Comparison of ENCODE assay signal across 18 mouse cellular contexts in genomic region chr13:101800021-101800596, GRCm38 (mm10). TPM values are rescaled to one million over a fixed set of nuclear protein-coding genes. Genes with fewer than 3 reads are reported as not detected.
DNase-seq lines count a peak whose midpoint lies in the region; ATAC-seq and TF ChIP-seq lines count a peak whose summit lies in the region.
"Had no signal": no experiment of that assay in that cellular context is flagged by ENCODE, and none has a peak within 500 bp of the region (broad histone marks: within the 10 kb centered on the region; RNA-seq: fewer than 3 reads in every experiment).

No protein-coding gene starts in this region.

- no peak overlapping the region for H3K4me3 ChIP-seq in heart, embryonic 11.5 days (ENCODE audit: low read depth, low read length)
- no peak overlapping the region for H3K4me3 ChIP-seq in hindbrain, postnatal 0 days (ENCODE audit: low read length)
- H3K4me3 ChIP-seq in hindbrain, embryonic 14.5 days (replicated peaks; ENCODE audit: low read length), result no peak overlapping the region
- no peak overlapping the region for H3K4me3 ChIP-seq in midbrain, embryonic 12.5 days
- no peak overlapping the region for H3K4me3 ChIP-seq in midbrain, embryonic 15.5 days
- H3K4me3 ChIP-seq: embryonic facial prominence, embryonic 12.5 days had no signal

- no peaks in the 10 kb centered on the region for H3K4me1 ChIP-seq in heart, embryonic 11.5 days (ENCODE audit: control insufficient read depth, insufficient read depth, low read length)
- 0 out of 2 replicates have a peak, but pooled peaks cover 5% of the 10 kb centered on the region for H3K4me1 ChIP-seq in hindbrain, postnatal 0 days (ENCODE audit: insufficient read depth, low read length)
- H3K4me1 ChIP-seq in hindbrain, embryonic 14.5 days (replicated peaks; ENCODE audit: control insufficient read depth, insufficient read depth, low read length), result 0 out of 2 replicates have a peak, but pooled peaks cover 4% of the 10 kb centered on the region
- H3K4me1 ChIP-seq in midbrain, embryonic 12.5 days, result peaks cover 5% of the 10 kb centered on the region; the same call in 1 of the 2 replicates
- peaks cover 9% of the 10 kb centered on the region for H3K4me1 ChIP-seq in midbrain, embryonic 15.5 days

- no peak for ATAC-seq in heart, embryonic 11.5 days (replicated peaks; ENCODE audit: insufficient number of reproducible peaks, low FRiP score, low TSS enrichment)
- ATAC-seq in hindbrain, postnatal 0 days, result no peak
- no peak for ATAC-seq in hindbrain, embryonic 14.5 days (ENCODE audit: low FRiP score)
- ATAC-seq in midbrain, embryonic 12.5 days (ENCODE audit: low FRiP score, low read depth), result no peak
- no peak for ATAC-seq in midbrain, embryonic 15.5 days (replicated peaks)
- ATAC-seq in erythroid progenitor cell, adult 5-6 weeks (replicated peaks; ENCODE audit: low FRiP score, poor library complexity, severe bottlenecking), result no peak
- ATAC-seq: CD4-positive, CD25-positive, alpha-beta regulatory T cell, adult 4 months had no signal

- no peak overlapping the region for H3K4me2 ChIP-seq in heart, embryonic 11.5 days
- no peak overlapping the region for H3K4me2 ChIP-seq in hindbrain, postnatal 0 days (ENCODE audit: low read depth, low read length)
- H3K4me2 ChIP-seq in hindbrain, embryonic 14.5 days (replicated peaks), result no peak overlapping the region
- no peak overlapping the region for H3K4me2 ChIP-seq in midbrain, embryonic 12.5 days (replicated peaks)
- H3K4me2 ChIP-seq in midbrain, embryonic 15.5 days, result no peak overlapping the region

- H3K36me3 ChIP-seq in heart, embryonic 11.5 days (ENCODE audit: control insufficient read depth, insufficient read depth, low read length), result no peaks in the 10 kb centered on the region
- H3K36me3 ChIP-seq in hindbrain, postnatal 0 days (ENCODE audit: insufficient read depth, low read length), result no peaks in the 10 kb centered on the region
- no peaks in the 10 kb centered on the region for H3K36me3 ChIP-seq in hindbrain, embryonic 14.5 days (replicated peaks; ENCODE audit: control insufficient read depth, insufficient read depth)
- H3K36me3 ChIP-seq in midbrain, embryonic 12.5 days, result no peaks in the 10 kb centered on the region
- no peaks in the 10 kb centered on the region for H3K36me3 ChIP-seq in midbrain, embryonic 15.5 days (replicated peaks)
- H3K36me3 ChIP-seq: embryonic facial prominence, embryonic 12.5 days; forebrain, embryonic 12.5 days; heart, embryonic 13.5 days had no signal

- TF ChIP-seq CTCF in hindbrain, postnatal 0 days (IDR thresholded peaks at IDR 0.05; ENCODE audit: low read depth), result no peak

- H3K27me3 ChIP-seq in heart, embryonic 11.5 days (ENCODE audit: control insufficient read depth, insufficient read depth, low read length), result no peaks in the 10 kb centered on the region
- H3K27me3 ChIP-seq in hindbrain, postnatal 0 days (ENCODE audit: insufficient read depth, low read length), result no peaks in the 10 kb centered on the region
- no peaks in the 10 kb centered on the region for H3K27me3 ChIP-seq in hindbrain, embryonic 14.5 days (ENCODE audit: control insufficient read depth, insufficient read depth, low read length)
- peaks cover 10% of the 10 kb centered on the region; the same call in 1 of the 2 replicates for H3K27me3 ChIP-seq in midbrain, embryonic 12.5 days
- H3K27me3 ChIP-seq in midbrain, embryonic 15.5 days (replicated peaks), result no peaks in the 10 kb centered on the region; the same call in 1 of the 2 replicates
- H3K27me3 ChIP-seq: embryonic facial prominence, embryonic 12.5 days had no signal

- H3K9me3 ChIP-seq in heart, embryonic 11.5 days (replicated peaks; ENCODE audit: control insufficient read depth, low read length), result no peaks in the 10 kb centered on the region
- no peaks in the 10 kb centered on the region for H3K9me3 ChIP-seq in hindbrain, postnatal 0 days (ENCODE audit: low read length)
- H3K9me3 ChIP-seq in hindbrain, embryonic 14.5 days (ENCODE audit: control insufficient read depth, low read length), result no peaks in the 10 kb centered on the region
- H3K9me3 ChIP-seq in midbrain, embryonic 12.5 days, result no peaks in the 10 kb centered on the region
- H3K9me3 ChIP-seq in midbrain, embryonic 15.5 days, result no peaks in the 10 kb centered on the region
- H3K9me3 ChIP-seq: embryonic facial prominence, embryonic 12.5 days; forebrain, embryonic 12.5 days; heart, embryonic 13.5 days had no signal

- 78% methylated on average over 13 of the region's 13 CpGs for WGBS in heart, embryonic 11.5 days (ENCODE audit: insufficient replicate concordance)
- 61% methylated on average over 13 of the region's 13 CpGs for WGBS in hindbrain, postnatal 0 days
- 72% methylated on average over 13 of the region's 13 CpGs for WGBS in hindbrain, embryonic 14.5 days
- 72% methylated on average over 13 of the region's 13 CpGs for WGBS in midbrain, embryonic 12.5 days
- WGBS in midbrain, embryonic 15.5 days, result 72% methylated on average over 13 of the region's 13 CpGs

- no peak overlapping the region for H3K9ac ChIP-seq in heart, embryonic 11.5 days (ENCODE audit: low read depth, low read length)
- no peak overlapping the region for H3K9ac ChIP-seq in hindbrain, postnatal 0 days (replicated peaks; ENCODE audit: low read length)
- H3K9ac ChIP-seq in hindbrain, embryonic 14.5 days, result no peak overlapping the region
- H3K9ac ChIP-seq in midbrain, embryonic 12.5 days (replicated peaks), result no peak overlapping the region
- H3K9ac ChIP-seq in midbrain, embryonic 15.5 days, result no peak overlapping the region

- H3K27ac ChIP-seq in heart, embryonic 11.5 days (ENCODE audit: low read depth, low read length), result no peak overlapping the region
- peak overlapping the region; percentile 85; the same call in 1 of the 2 replicates for H3K27ac ChIP-seq in hindbrain, postnatal 0 days
- no peak overlapping the region for H3K27ac ChIP-seq in hindbrain, embryonic 14.5 days
- peak overlapping the region; percentile 17; the same call in 1 of the 2 replicates for H3K27ac ChIP-seq in midbrain, embryonic 12.5 days (replicated peaks)
- H3K27ac ChIP-seq in midbrain, embryonic 15.5 days, result no peak overlapping the region
- H3K27ac ChIP-seq: embryonic facial prominence, embryonic 12.5 days; heart, embryonic 13.5 days had no signal

- peak; percentile 84 for DNase-seq in heart, adult 11 months
- DNase-seq in hindbrain, postnatal 0 days (ENCODE audit: low spot score), result no peak
- no peak for DNase-seq in hindbrain, embryonic 14.5 days (ENCODE audit: low spot score)
- DNase-seq: adrenal gland, postnatal 10 days; B cell, adult 2 months; cerebellum, adult 11-12 months; cerebellum, adult 9-10 months; cerebellum, postnatal 25 days; gastrocnemius, postnatal 10 days; heart, postnatal 36 days had no signal

RNA-seq across cellular contexts. Expression of gene Pik3r1, which starts 32.1 kb away (rescaled TPM):
- polyA plus RNA-seq in heart, embryonic 11.5 days (2014; fragmentation: Nextera tagmentation; extraction: Ambion mirVana), result 11.5 and 16.6 TPM in 2 replicates
- 95.6 and 111 TPM in 2 replicates for total RNA-seq in hindbrain, postnatal 0 days (2014; rRNA removed)
- 56.2 and 58.1 TPM in 2 replicates for polyA plus RNA-seq in hindbrain, postnatal 0 days (2015; fragmentation: Nextera tagmentation; extraction: Ambion mirVana)
- 86.7 and 94.5 TPM in 2 replicates for polyA plus RNA-seq in hindbrain, embryonic 14.5 days (2014; fragmentation: Nextera tagmentation; extraction: Ambion mirVana)
- polyA plus RNA-seq in midbrain, embryonic 12.5 days (2016; fragmentation: Nextera tagmentation; extraction: Ambion mirVana), result 22.8 and 25.0 TPM in 2 replicates
- 42.2 and 48.8 TPM in 2 replicates for polyA plus RNA-seq in midbrain, embryonic 15.5 days (2015; fragmentation: Nextera tagmentation; extraction: Ambion mirVana)
- total RNA-seq in erythroid progenitor cell, adult 5-6 weeks (2015; ENCODE audit: low replicate concordance), result 119 and 126 TPM in 2 replicates
- total RNA-seq in erythroid progenitor cell, adult 5-6 weeks (2017; ENCODE audit: low replicate concordance), result 173 and 241 TPM in 2 replicates

Comparison
In these comparisons a context has a peak if more than half of its experiments do, and no peak if none do; other contexts are left out.
1. H3K27ac ChIP-seq: peak in hindbrain, postnatal 0 days (single experiment) and midbrain, embryonic 12.5 days (single experiment); none in heart, embryonic 11.5 days (single experiment), hindbrain, embryonic 14.5 days (single experiment) and midbrain, embryonic 15.5 days (single experiment).